Mouse (Mus musculus) adrenal gland, adult 8-10 months (tissue): ENCODE results near the gene Acbd5. TPM values are rescaled to one million over a fixed set of nuclear protein-coding genes. Genes with fewer than 3 reads are reported as not detected.
"Not testable (repeated sequence)": the region's sequence is repeated elsewhere in the genome, so short reads cannot be mapped to it uniquely, and the experiment has no call there.

ENCODE experiments used
- DNase-seq: peaks from one replicate; pipeline ENCODE4 v3.0.0; 2022
- total RNA-seq, 4 experiments: library from RNA; stranded (reverse); gene quantifications; 2 replicates each; pipeline ENCODE4 v1.2.4; 2022

Gene Acbd5
- total RNA-seq, result 100 to 1,000 TPM in 2 of 4 experiments, 10 to 100 TPM in 2; 75.9 to 121 (median 96.1) TPM

DNA sequence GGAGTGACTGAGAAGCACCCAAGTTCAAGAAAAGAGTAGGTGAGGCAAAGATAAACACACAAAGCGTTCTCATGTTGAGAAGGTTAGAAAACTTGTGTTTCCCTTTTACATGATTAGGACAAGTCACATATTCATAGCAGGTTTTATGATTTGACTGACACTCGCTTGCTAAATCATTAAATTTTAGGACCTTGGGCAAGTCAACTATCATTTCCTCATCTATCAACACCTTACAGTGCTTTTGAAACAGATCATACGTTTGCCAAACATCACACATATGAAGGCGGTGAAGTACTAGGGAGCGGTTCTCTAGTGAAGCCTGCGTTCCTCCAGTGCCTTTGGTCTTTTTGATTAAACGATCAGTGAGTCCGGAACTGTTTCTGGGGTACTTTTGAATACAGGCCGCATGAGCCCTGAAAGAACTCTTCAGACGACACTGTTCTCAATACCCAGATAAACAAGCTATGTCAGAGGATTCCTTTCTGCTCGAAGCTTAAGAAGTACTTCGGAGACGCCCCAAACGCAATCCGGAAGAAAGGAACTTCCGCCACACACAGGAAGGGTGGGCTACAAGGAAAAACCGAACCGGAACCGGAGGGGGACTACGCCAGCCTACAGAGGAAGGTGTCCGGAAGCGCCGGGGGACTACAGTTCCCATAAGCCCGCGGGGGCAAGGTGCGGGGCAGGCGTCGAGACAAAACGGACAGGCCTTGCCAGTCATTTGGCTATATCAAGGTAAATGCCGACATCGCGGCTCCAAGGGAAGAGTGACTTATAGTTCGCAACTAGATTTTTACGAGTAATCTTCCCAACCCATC is at the start of gene Acbd5:
Gene Acbd5 (plus strand): TSS at position 616 of the 818 bp plus-strand sequence.
- DNase-seq, result peak; percentile 96

DNA sequence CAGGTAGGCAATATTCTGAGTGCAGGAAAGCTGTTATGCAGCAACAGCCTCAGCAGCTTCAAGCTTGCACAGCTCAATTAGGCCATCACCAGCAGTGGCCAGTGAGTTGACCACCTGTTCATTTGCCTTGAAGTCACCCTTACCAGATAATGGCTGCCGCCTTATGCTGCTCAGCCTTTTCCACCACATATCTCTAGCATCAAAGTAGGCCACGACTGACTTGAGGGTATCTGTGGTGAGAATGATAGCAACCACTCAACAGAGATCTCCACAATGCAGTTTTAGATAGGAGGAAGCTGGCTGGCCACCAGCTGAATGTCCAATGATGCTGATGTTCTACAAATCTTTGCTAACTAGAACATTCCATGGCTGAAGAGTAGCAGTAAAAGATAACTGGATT is 48.8 kb upstream of the Acbd5 start:
- no peak for DNase-seq

GRCm38 (mm10) chr2:23021320-23021719 is 46.6 kb upstream of the Acbd5 start:
- DNase-seq, result no peak

DNA sequence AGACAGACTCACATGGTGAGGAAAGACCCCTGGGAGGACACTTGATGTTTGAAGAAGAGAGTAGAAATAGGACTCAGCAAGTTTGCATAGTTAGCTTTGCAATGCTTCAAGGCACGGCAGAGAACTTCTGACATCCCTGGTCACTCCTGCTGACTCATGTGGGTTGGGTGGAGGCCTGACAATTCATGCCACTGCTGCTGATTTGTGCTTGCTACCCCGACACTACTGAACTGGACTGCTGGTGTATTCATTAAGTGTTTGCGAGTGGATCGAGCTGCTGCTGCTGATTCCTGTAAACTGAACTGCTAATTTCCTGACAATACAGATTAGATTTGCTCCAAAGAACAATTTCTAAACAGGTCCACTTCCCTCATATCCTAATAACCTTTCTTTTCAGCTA is 46.2 kb upstream of the Acbd5 start:
- peak; percentile 40 for DNase-seq

DNA sequence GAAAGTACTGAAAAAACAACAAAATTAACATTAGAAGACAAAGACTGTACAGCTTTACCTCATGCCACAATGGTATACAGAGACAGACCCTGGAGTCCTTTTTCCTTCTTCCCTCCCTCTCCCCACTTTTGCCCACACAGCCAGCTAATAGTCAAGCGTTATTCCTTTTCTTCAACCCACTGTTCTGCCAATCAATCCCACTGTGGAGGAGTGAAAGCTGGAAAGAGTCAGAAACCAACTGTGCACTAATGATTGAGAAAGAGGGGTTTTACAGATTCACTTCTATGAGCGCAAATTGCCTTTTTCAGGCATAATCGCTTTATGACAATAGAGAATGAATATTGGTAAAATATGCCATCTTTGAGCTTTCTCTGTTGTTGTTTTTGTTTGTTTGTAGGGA is 44.9 kb upstream of the Acbd5 start:
- DNase-seq, result no peak

- no peak for DNase-seq
Observed at GRCm38 (mm10) chr2:23023714-23024282, 44.2 kb upstream of the Acbd5 start.

DNA sequence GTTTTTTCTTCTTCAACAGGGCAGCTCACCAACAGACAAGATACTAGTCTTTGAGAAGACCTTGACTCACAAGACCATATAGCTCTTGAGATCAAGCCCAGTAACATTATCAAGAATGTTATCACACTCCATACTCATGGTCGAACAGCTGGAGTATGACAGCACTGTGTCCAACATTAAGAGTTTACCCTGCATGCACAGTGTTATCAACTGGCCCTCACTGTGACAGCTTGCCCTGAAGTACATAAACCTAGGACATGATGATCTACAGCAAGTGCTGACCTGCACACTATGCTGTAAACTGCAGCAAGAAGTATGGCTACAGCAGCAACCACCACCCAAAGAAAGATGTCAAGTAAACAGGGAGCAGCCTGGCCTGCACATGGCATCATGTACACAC is 41.6 kb upstream of the Acbd5 start:
- no peak for DNase-seq

DNA sequence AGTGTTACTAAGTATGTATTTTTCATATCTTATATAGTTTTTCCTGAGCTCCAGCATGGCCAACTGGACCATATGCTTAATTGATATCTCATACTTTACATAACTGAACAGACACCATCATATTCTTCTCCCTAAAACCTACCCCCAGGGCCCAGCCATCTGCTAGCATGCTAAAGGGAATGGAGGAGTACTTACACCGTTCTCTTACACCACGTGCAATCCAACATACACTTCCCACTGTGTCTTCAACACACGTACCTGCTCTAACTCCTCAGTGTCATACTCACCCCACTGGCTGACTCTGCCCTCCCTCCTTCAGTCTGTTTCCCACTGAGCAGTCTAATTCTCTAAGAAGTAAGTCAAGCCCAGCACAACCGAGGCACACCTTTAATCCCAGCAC is 39.1 kb upstream of the Acbd5 start:
- no peak for DNase-seq

GRCm38 (mm10) chr2:23030631-23031030 is 37.3 kb upstream of the Acbd5 start:
- DNase-seq, result no peak

DNA sequence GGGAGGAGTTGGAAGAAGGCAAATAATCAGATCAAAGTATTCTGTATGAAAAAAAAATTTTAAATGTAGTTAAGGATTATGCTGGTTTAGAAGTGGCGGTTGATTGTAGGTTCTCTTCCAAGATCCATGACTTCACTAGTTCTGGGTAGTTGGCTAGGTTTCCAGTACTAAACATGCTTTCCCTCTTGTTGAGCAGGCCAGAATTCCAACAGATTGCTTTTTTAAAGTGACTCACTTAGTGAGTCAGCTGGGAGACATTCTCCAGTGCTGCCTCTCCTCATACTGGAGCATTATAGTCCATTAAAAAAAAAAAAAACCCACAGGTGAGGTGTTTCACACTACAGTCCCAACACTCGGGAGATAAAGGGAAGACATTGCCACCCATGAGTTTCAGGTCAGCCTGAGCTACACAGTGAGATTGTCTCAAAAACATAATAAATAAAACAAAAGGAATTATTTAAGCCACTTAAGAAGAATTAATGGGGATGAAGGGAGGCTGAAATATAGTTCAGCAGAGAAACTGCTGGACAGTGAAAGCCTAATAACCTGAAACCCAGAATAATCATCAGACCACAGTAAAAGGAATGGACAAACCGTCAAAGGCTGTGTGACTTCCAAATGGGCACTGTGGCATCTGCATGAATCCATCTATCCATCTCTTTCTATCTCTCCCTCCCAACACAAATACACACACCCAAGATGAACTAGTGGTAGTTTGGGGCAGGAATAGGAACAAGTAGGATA is 33.1 kb upstream of the Acbd5 start:
- no peak for DNase-seq

- no peak for DNase-seq
Observed at GRCm38 (mm10) chr2:23035467-23035866, 32.5 kb upstream of the Acbd5 start.

GRCm38 (mm10) chr2:23039082-23040000 is 28.6 kb upstream of the Acbd5 start:
- peak; percentile 54 for DNase-seq

DNA sequence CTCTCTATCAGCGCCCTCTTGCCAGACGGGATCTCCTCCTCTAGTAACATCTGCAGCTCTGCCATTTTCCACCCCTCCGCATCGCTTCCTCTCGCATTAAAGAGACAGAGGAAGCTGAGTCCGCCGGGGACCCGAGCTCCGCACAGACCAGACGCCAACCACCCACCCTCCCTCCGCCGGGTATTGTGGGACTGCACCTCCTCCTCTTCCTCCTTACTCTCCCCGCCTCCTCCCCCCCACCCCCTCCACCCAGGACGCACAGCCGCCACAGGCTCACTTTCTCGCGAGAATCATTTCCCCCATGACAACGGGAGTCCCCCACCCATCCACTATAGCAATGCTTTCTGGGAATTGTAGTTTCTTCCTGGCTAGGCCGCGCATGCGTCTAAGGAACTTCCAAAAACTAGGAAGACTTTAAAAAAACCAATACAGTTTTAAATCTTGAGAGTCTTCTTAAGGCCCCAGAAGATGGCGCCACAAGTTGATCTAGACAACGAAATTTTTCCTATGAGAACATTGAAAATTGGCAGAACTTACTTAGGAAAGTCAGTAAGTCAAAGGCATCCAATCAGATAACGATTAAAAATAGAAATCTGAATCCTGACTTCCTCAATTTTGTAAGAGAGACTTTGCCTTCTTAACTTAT is 27.8 kb upstream of the Acbd5 start, which contains the start of gene Abi1:
Gene Abi1 (minus strand): TSS at position 241 of the 646 bp plus-strand sequence.
- DNase-seq, result peak; percentile 94

DNA sequence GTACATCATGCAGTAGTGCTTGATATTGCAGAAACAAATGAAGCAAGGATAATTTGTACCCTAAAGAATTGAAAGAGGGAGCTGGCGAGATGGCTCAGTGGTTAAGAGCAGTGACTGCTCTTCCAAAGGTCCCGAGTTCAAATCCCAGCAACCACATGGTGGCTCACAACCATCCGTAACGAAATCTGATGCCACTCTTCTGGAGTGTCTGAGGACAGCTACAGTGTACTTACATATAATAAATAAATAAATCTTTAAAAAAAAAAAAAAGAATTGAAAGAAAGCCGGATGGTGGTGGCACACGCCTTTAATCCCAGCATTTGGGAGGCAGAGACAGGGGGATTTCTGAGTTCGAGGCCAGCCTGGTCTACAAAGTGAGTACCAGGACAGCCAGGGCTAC is 27.3 kb upstream of the Acbd5 start:
- not testable (repeated sequence) for DNase-seq

DNA sequence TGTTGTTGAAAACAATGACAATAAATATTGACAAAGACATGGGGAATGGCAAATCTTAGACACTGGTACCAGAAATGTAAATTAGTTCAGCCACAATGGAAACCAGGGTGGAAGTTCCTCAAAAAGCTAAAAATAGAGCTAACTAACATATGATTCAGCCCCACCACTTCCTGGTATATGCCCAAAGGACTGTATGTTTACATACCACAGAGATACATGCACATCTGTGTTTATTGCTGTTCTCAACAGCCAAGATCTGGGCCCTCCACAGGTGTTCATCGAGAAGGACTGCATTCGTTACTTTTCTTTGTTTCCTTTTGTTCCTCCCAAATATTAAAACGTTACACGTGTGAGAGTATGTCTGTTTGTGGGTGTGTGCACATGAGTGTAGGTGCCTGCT is 26.5 kb upstream of the Acbd5 start:
- no peak for DNase-seq

DNA sequence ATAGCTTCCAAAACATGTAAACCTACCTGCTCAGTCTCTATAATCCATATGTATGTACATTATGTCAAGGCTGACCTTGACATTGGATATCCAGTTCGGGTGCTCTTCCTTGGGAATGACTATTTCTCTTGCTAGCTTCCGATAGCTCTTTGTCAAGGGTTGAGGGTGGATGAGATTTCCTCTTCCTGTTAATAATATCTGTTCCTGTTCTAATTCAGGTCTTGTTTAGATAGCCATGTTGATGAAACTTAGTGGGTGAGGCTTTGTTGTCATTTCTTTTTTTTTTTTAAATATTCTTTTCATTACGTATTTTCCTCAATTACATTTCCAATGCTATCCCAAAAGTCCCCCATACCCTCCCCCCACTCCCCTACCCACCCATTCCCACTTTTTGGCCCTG is 25.8 kb upstream of the Acbd5 start:
- DNase-seq, result no peak

DNA sequence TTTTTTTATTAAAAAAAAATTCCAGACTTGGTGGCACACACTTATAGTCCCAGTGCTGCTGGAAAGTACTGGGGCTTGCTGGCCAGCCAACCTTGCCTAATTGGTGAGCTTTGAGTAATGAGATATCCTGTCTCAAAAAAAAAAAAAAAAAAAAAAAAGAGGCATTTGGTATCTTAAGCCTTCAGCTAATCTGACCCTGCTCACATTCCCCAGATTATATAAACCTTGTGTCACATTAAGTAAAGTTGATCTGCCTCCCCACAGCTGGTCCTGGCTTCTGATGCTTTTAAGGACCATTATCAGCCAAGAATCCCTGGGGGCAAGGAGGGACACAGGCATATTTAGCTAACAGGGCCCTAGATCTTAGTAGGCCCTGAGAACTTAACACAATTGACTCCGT is 22.3 kb upstream of the Acbd5 start:
- no peak for DNase-seq

DNA sequence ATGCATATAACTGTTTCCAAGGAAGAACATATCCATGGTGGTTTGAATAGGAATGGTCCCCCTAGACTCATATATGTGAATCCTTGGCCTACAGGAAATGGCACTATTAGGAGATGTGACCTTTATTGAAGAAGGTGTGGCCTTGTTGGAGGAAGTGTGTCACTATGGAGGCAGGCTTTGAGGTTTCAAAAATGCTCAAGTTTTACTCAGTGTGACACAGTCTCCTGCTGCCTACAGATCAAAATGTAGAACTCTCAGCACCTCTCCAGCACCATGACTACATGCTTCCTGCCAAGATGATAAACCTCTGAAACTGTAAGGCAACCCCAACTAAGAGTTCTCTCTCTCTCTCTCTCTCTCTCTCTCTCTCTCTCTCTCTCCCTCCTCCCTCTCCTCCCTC is 20.0 kb upstream of the Acbd5 start:
- no peak for DNase-seq

DNA sequence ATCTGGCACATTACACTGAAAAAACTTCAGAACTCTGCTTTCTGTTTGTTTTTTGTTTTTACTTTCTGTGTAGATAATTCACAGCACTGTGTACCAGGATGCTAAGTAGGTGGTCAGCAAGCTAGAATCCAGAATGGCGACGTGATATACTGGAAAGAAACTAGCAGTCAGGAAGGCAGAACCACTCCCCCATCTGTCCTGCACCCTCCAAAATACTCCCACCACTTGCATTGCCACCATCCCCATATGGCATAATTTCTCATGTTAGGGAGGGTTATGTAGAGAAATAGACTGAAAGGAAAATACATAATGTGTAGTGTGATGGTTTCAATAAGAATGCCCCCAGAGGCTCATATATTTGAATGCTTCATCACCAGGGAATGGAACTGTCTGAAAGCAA is 16.1 kb upstream of the Acbd5 start:
- no peak for DNase-seq

DNA sequence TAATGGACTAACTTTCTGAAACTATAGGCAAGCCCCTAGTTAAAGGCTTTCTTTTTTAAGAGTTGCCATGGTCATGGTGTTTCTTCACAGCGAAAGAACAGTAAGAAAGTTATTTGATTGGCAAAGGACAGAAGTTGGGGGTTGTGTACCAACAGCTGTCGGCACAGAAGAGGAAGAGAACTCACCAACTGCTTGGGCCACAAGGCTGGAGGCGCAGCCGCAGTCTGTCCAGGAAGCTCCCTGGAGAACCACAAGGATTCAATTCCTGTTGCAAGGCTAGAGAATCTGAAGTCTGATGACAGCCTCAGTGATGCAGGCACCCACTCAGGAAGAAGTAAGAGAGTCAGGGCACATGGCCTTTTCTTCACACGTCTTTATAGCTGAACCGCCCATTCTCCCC is 15.4 kb upstream of the Acbd5 start:
- no peak for DNase-seq

DNA sequence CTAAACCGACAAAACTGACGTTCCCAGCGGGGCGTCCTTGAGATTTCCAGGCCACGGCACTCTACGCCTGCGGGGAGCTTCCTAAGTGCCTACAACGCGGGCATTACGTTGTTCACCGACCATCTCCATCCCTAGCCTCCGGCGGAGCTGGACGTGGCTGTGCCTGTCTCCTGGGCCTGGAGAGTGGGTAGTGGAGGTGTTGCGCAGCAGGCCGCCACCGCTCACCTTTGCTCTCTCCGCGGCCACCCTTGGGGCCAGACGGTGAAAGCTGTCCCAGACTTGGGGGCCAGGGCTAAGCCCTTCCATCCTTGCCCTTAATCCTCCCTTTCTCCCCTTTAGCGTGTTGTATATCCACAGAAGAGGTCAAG is 387 bp downstream of the Acbd5 start:
- no peak for DNase-seq
